Mouse (Mus musculus) heart, embryonic 12.5 days (tissue): ENCODE measurements around the gene Dusp10. TPM values are rescaled to one million over a fixed set of nuclear protein-coding genes. Genes with fewer than 3 reads are reported as not detected.

Experiments
- ATAC-seq: fragments of 200-750 bp; cut with Nextera tagmentation; 2 replicates; pipeline ENCODE4 v1.8.0; 2017; ENCODE audit warnings: moderate TSS enrichment, moderate library complexity; ENCODE audit not compliant: insufficient number of reproducible peaks, low FRiP score
- H3K27ac ChIP-seq: fragments of 300-500 bp; sonication (generic); 2 replicates; pipeline ENCODE4 v1.5.1; 2016; ENCODE audit warnings: mild to moderate bottlenecking, moderate library complexity; ENCODE audit not compliant: poor library complexity, severe bottlenecking
- H3K27me3 ChIP-seq: fragments of 300-500 bp; sonication (generic); replicated peaks from 2 replicates; pipeline ENCODE4 v1.6.1; 2016; ENCODE audit warnings: mild to moderate bottlenecking, moderate library complexity
- H3K36me3 ChIP-seq: fragments of 300-500 bp; sonication (generic); 2 replicates; pipeline ENCODE4 v1.6.1; 2016; ENCODE audit warnings: mild to moderate bottlenecking, moderate library complexity
- H3K4me1 ChIP-seq: fragments of 300-500 bp; sonication (generic); replicated peaks from 2 replicates; pipeline ENCODE4 v1.6.1; 2016; ENCODE audit warnings: mild to moderate bottlenecking
- H3K4me2 ChIP-seq: fragments of 300-500 bp; sonication (generic); 2 replicates; pipeline ENCODE4 v1.6.1; 2016; ENCODE audit warnings: mild to moderate bottlenecking, moderate library complexity
- H3K4me3 ChIP-seq: fragments of 300-500 bp; sonication (generic); 2 replicates; pipeline ENCODE4 v1.5.1; 2016; ENCODE audit warnings: mild to moderate bottlenecking
- H3K9ac ChIP-seq: fragments of 300-500 bp; sonication (generic); 2 replicates; pipeline ENCODE4 v1.6.1; 2016; ENCODE audit warnings: mild to moderate bottlenecking, moderate library complexity
- H3K9me3 ChIP-seq: fragments of 300-500 bp; sonication (generic); replicated peaks from 2 replicates; pipeline ENCODE4 v1.6.1; 2016; ENCODE audit warnings: mild to moderate bottlenecking, moderate library complexity
- WGBS: fragments of 180-500 bp; shearing (Covaris S2); methylation state at CpG from one replicate; pipeline ENCODE4 v1.1.7; 2016; 5-methylcytosine and 5-hydroxymethylcytosine counted together
- polyA plus RNA-seq: library from polyadenylated mRNA; unstranded; fragments of >200 nt; fragmentation: Nextera tagmentation; extraction: Ambion mirVana; gene quantifications from 2 replicates; pipeline ENCODE4 v1.2.1, GENCODE M21; 2016

Gene Dusp10
- polyA plus RNA-seq, 1 experiment from 2014 or later: 13.0 TPM

- no peaks in the 10 kb centered on the region for H3K27me3 ChIP-seq
- 82% methylated on average over 4 of the region's 4 CpGs for WGBS
- no peak overlapping the region for H3K27ac ChIP-seq
- H3K36me3 ChIP-seq: no peaks in the 10 kb centered on the region
- H3K4me2 ChIP-seq: no peak overlapping the region
- no peak for ATAC-seq
- no peaks in the 10 kb centered on the region for H3K9me3 ChIP-seq
- H3K4me1 ChIP-seq: no peaks in the 10 kb centered on the region
- no peak overlapping the region for H3K4me3 ChIP-seq
- H3K9ac ChIP-seq: no peak overlapping the region
Measured at GRCm38 (mm10) chr1:184107448-184107847, 94.3 kb downstream of the Dusp10 start.

GRCm38 (mm10) chr1:184108254-184108653 is 95.2 kb downstream of the Dusp10 start:
- Histone ChIP-seq H3K27ac (no peak overlapping the region), H3K4me1 (no peaks in the 10 kb centered on the region), H3K4me2 (no peak overlapping the region), H3K9ac (no peak overlapping the region), H3K36me3 (no peaks in the 10 kb centered on the region), H3K9me3 (0 out of 2 replicates have a peak, but pooled peaks cover 1% of the 10 kb centered on the region), H3K27me3 (no peaks in the 10 kb centered on the region), H3K4me3 (no peak overlapping the region)
- no peak for ATAC-seq
- 56% methylated on average over 1 of the region's 1 CpGs for WGBS

- H3K4me3 ChIP-seq: no peak overlapping the region
- no peak overlapping the region for H3K9ac ChIP-seq
- H3K27ac ChIP-seq: no peak overlapping the region
- H3K9me3 ChIP-seq: 0 out of 2 replicates have a peak, but pooled peaks cover 3% of the 10 kb centered on the region
- no peaks in the 10 kb centered on the region for H3K36me3 ChIP-seq
- WGBS: 78% methylated on average over 7 of the region's 7 CpGs
- no peak overlapping the region for H3K4me2 ChIP-seq
- no peak for ATAC-seq
- no peaks in the 10 kb centered on the region for H3K27me3 ChIP-seq
- no peaks in the 10 kb centered on the region for H3K4me1 ChIP-seq
Measured at GRCm38 (mm10) chr1:184117586-184117985, 104.5 kb downstream of the Dusp10 start.

- ATAC-seq: no peak
- H3K27ac ChIP-seq: no peak overlapping the region
- no peak overlapping the region for H3K9ac ChIP-seq
- H3K36me3 ChIP-seq: no peaks in the 10 kb centered on the region
- no peaks in the 10 kb centered on the region for H3K27me3 ChIP-seq
- no peak overlapping the region for H3K4me2 ChIP-seq
- WGBS: 74% methylated on average over 2 of the region's 2 CpGs
- H3K4me3 ChIP-seq: no peak overlapping the region
- H3K4me1 ChIP-seq: no peaks in the 10 kb centered on the region
- 0 out of 2 replicates have a peak, but pooled peaks cover 3% of the 10 kb centered on the region for H3K9me3 ChIP-seq
Measured at GRCm38 (mm10) chr1:184117991-184118390, 104.9 kb downstream of the Dusp10 start.

- Histone ChIP-seq H3K27me3 (no peaks in the 10 kb centered on the region), H3K4me2 (no peak overlapping the region), H3K36me3 (no peaks in the 10 kb centered on the region), H3K4me3 (no peak overlapping the region), H3K4me1 (no peaks in the 10 kb centered on the region), H3K27ac (no peak overlapping the region), H3K9ac (no peak overlapping the region), H3K9me3 (no peaks in the 10 kb centered on the region)
- ATAC-seq: no peak
- WGBS: 75% methylated on average over 1 of the region's 1 CpGs
Measured at GRCm38 (mm10) chr1:184118586-184118985, 105.5 kb downstream of the Dusp10 start.

Other genes starting within 250 kb of the Dusp10 start
- gene 1700056E22Rik, start 21.0 kb downstream of the Dusp10 start, polyA plus RNA-seq: 3.2 and 3.8 TPM in 2 replicates